Mouse (Mus musculus) midbrain, postnatal 0 days (tissue): ENCODE measurements at regions not wholly inside any gene's neighbourhood (a gene's known extent, or its start where the extent isn't known, plus 50 kb on each side); places are given as distances from the start of the nearest gene placed in this dataset.
A peak's percentile ranks its signal among the peaks of the same experiment; 100 is the strongest.

Experiments used
- ATAC-seq: fragments of 200-750 bp; cut with Nextera tagmentation; 2 replicates; pipeline ENCODE4 v1.8.0; 2017; ENCODE audit warnings: moderate number of reproducible peaks, mild to moderate bottlenecking, moderate TSS enrichment, moderate library complexity; ENCODE audit not compliant: low FRiP score
- DNase-seq: peaks from one replicate; pipeline ENCODE4 v3.0.0-alpha.2; 2015; ENCODE audit warnings: low spot score
- H3K27ac ChIP-seq: fragments of 300-500 bp; sonication (generic); 2 replicates; pipeline ENCODE4 v1.5.1; 2014; ENCODE audit warnings: low read depth, mild to moderate bottlenecking, low read length, mixed read lengths
- H3K27me3 ChIP-seq: fragments of 300-500 bp; sonication (generic); 2 replicates; pipeline ENCODE4 v1.6.1; 2014; ENCODE audit warnings: low read length, control low read depth, mixed read lengths; ENCODE audit not compliant: insufficient read depth
- H3K36me3 ChIP-seq: fragments of 300-500 bp; sonication (generic); 2 replicates; pipeline ENCODE4 v1.6.1; 2014; ENCODE audit warnings: low read length, control low read depth, mixed read lengths; ENCODE audit not compliant: insufficient read depth
- H3K4me1 ChIP-seq: fragments of 300-500 bp; sonication (generic); 2 replicates; pipeline ENCODE4 v1.6.1; 2014; ENCODE audit warnings: mild to moderate bottlenecking, control low read depth, antibody characterized with exemption, low read length, mixed read lengths; ENCODE audit not compliant: insufficient read depth
- H3K4me2 ChIP-seq: fragments of 300-500 bp; sonication (generic); 2 replicates; pipeline ENCODE4 v1.6.1; 2014; ENCODE audit warnings: low read depth, mild to moderate bottlenecking, low read length, mixed read lengths; ENCODE audit not compliant: poor library complexity, severe bottlenecking
- H3K4me3 ChIP-seq: fragments of 300-500 bp; sonication (generic); 2 replicates; pipeline ENCODE4 v1.5.1; 2014; ENCODE audit warnings: low read depth, mild to moderate bottlenecking, low read length, moderate library complexity
- H3K9ac ChIP-seq: fragments of 300-500 bp; sonication (generic); replicated peaks from 2 replicates; pipeline ENCODE4 v1.6.1; 2014; ENCODE audit warnings: mild to moderate bottlenecking, low read length, moderate library complexity, mixed read lengths; ENCODE audit not compliant: poor library complexity, severe bottlenecking
- H3K9me3 ChIP-seq: fragments of 300-500 bp; sonication (generic); 2 replicates; pipeline ENCODE4 v1.6.1; 2016; ENCODE audit warnings: low read length, control low read depth
- CTCF ChIP-seq: IDR thresholded peaks from 2 replicates; pipeline ENCODE4 v1.5.1; 2016; ENCODE audit warnings: antibody characterized with exemption, mild to moderate bottlenecking
- WGBS: fragments of 180-500 bp; shearing (Covaris S2); extraction: QIAGEN DNeasy Blood & Tissue Kit; methylation state at CpG from one replicate; pipeline ENCODE4 v1.1.7; 2014; 5-methylcytosine and 5-hydroxymethylcytosine counted together

GRCm38 (mm10) chr16:70803549-70803948 lies 489.8 kb downstream of the Gbe1 start:
- no peak for TF ChIP-seq CTCF
- Histone ChIP-seq H3K27ac (no peak overlapping the region), H3K4me3 (no peak overlapping the region), H3K27me3 (no peaks in the 10 kb centered on the region), H3K9me3 (no peaks in the 10 kb centered on the region), H3K4me1 (no peaks in the 10 kb centered on the region), H3K36me3 (no peaks in the 10 kb centered on the region), H3K4me2 (no peak overlapping the region), H3K9ac (no peak overlapping the region)
- ATAC-seq, result no peak
- DNase-seq, result no peak
- WGBS, result 97% methylated on average over 2 of the region's 2 CpGs

GRCm38 (mm10) chr16:70825910-70826309 lies 512.2 kb downstream of the Gbe1 start:
- H3K27me3 ChIP-seq, result no peaks in the 10 kb centered on the region
- no peaks in the 10 kb centered on the region for H3K9me3 ChIP-seq
- ATAC-seq, result no peak
- no peaks in the 10 kb centered on the region for H3K4me1 ChIP-seq
- H3K36me3 ChIP-seq, result no peaks in the 10 kb centered on the region
- H3K9ac ChIP-seq, result no peak overlapping the region
- no peak overlapping the region for H3K27ac ChIP-seq
- no peak overlapping the region for H3K4me2 ChIP-seq
- DNase-seq, result no peak
- no peak overlapping the region for H3K4me3 ChIP-seq
- WGBS, result 93% methylated on average over 10 of the region's 10 CpGs
- TF ChIP-seq CTCF, result no peak

DNA sequence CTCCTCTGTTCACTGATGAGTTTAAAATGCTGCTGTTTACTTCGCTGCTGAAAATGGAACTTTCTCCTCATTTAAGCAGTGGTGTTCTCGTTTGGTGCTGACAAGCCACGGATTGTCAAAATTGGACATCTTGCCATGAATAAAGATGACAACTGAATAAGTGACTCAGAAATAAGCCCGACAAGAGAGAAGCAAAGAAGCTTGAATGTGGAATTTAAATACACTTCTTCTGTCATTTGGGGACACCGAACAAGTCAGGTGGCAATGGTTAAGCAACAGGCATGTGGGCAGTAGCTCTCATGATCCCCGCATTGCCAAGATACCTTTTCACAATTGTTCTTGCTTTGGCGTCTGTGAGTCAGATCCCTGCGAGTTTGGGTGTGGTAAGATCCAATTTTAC lies 521.3 kb downstream of the Gbe1 start:
- no peak for ATAC-seq
- Histone ChIP-seq H3K9ac (no peak overlapping the region), H3K4me1 (no peaks in the 10 kb centered on the region), H3K9me3 (no peaks in the 10 kb centered on the region), H3K4me3 (no peak overlapping the region), H3K27ac (no peak overlapping the region), H3K4me2 (no peak overlapping the region), H3K36me3 (no peaks in the 10 kb centered on the region), H3K27me3 (no peaks in the 10 kb centered on the region)
- 85% methylated on average over 8 of the region's 8 CpGs for WGBS
- DNase-seq, result no peak
- TF ChIP-seq CTCF, result no peak

DNA sequence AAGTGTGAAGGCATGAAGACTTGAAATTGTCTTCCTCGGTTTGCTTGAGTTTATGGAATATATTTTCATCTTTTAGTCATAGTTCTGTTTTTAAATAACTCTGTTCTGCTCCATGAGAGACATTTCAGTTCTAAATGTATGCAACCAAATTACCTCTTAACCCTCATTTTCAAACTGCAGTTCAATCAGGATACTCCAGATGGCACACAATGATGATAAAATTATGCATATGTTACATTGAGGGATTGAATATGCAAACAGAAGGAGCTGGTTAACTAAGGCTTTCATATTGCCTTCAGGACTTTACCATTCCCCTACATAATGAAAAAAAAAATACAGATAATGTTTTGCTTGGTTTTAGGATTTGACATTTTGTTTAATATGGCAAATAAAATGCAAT lies 524.4 kb downstream of the Gbe1 start:
- WGBS, result 78% methylated on average over 1 of the region's 1 CpGs
- no peak overlapping the region for H3K4me3 ChIP-seq
- H3K27me3 ChIP-seq, result no peaks in the 10 kb centered on the region
- H3K27ac ChIP-seq, result no peak overlapping the region
- no peak overlapping the region for H3K9ac ChIP-seq
- DNase-seq, result peak; percentile 24
- TF ChIP-seq CTCF, result peak; percentile 45
- H3K4me1 ChIP-seq, result no peaks in the 10 kb centered on the region
- no peak for ATAC-seq
- H3K36me3 ChIP-seq, result no peaks in the 10 kb centered on the region
- H3K4me2 ChIP-seq, result no peak overlapping the region
- H3K9me3 ChIP-seq, result no peaks in the 10 kb centered on the region

GRCm38 (mm10) chr16:70868241-70868640 lies 554.5 kb downstream of the Gbe1 start:
- peak; percentile 83 for TF ChIP-seq CTCF
- H3K27me3 ChIP-seq, result no peaks in the 10 kb centered on the region
- WGBS, result 54% methylated on average over 2 of the region's 2 CpGs
- no peak for ATAC-seq
- H3K9ac ChIP-seq, result no peak overlapping the region
- peak; percentile 72 for DNase-seq
- no peak overlapping the region for H3K4me2 ChIP-seq
- no peaks in the 10 kb centered on the region for H3K9me3 ChIP-seq
- no peaks in the 10 kb centered on the region for H3K4me1 ChIP-seq
- no peaks in the 10 kb centered on the region for H3K36me3 ChIP-seq
- H3K4me3 ChIP-seq, result no peak overlapping the region
- no peak overlapping the region for H3K27ac ChIP-seq

DNA sequence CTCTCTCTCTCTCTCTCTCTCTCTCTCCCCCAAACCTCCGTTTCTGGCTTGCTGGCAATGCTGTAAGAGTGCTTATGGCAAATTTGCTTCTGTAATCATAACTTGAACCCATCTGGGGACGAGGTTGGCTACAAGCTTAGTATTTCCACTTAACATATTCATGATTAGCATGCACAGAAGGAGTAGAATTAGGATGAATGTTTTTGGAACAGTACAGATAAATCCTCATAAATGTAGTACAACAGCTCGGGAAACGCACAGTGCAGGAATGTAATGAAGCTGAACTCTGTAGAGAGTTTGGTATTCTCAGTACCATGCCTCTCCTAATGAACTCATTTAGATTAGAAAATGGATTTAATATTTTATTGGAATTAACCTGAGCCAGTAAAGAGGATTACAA lies 555.5 kb downstream of the Gbe1 start:
- no peak overlapping the region for H3K4me3 ChIP-seq
- H3K27ac ChIP-seq, result no peak overlapping the region
- H3K4me2 ChIP-seq, result no peak overlapping the region
- DNase-seq (peak; percentile 14), ATAC-seq (no peak)
- H3K9me3 ChIP-seq, result no peaks in the 10 kb centered on the region
- no peak for TF ChIP-seq CTCF
- no peaks in the 10 kb centered on the region for H3K27me3 ChIP-seq
- H3K36me3 ChIP-seq, result no peaks in the 10 kb centered on the region
- 40% methylated on average over 4 of the region's 4 CpGs for WGBS
- H3K9ac ChIP-seq, result no peak overlapping the region
- no peaks in the 10 kb centered on the region for H3K4me1 ChIP-seq
